Mouse (Mus musculus) brain, embryonic 18.5 days (tissue): ENCODE results near the gene Gm973.
A peak's percentile ranks its signal among the peaks of the same experiment; 100 is the strongest.

ENCODE experiments used
- DNase-seq: peaks from one replicate; pipeline ENCODE4 v3.0.0-alpha.2; 2012; ENCODE audit warnings: low read depth, low spot score

Gene Gm973

DNA sequence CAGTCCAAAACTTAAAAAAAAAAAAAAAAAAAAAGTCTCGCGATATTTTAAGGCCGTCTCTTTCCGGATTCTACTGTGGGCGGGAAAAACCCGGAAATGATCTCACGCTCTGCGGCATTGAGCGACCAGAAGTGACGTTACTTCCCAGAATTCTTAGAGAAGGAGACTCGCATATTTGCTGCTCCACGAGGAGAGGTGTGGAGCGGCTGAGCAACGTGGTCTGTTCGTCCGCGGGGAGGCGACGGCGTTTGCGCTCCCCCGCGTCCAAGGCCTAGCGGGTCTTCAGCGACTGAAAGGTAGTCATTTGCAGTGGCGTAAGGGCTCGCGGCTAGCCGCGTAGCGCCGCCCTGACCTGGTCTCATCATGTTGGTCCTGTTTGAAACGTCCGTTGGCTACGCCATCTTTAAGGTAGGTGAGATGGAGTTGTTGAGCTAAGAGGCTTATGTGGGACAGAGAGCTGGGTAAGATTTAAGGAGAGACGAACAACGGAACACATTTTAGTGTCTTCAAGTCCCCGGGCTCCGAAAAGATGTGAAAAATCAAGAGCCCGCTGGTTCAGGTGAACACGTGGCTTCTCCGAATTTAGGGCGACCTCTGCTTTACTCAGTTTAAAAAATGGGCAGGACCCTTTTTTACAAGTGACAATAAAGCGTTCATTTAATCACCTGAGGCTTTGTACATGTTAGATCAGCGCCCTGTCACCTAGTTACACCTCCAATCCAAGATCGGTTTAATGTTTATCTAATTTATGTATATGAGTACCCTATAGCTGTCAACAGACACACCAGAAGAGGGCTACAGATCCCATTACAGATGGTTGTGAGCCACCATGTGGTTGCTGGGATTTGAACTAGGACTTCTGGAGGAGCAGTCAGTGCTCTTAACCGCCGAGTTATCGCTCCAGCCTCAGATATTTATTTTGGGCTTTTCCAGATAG lies 169.0 kb downstream of the Gm973 start, which contains the start of gene Nop58:
Gene Nop58 (plus strand): TSS at position 153 of the 937 bp plus-strand sequence.
- peak; percentile 95 for DNase-seq
